Mouse (Mus musculus): Measurements from ENCODE around the gene AF366264. TPM values are rescaled to one million over a fixed set of nuclear protein-coding genes. Genes with fewer than 3 reads are reported as not detected.
"Not testable (repeated sequence)": the region's sequence is repeated elsewhere in the genome, so short reads cannot be mapped to it uniquely, and the experiment has no call there.

Gene AF366264
- polyA plus RNA-seq (2012; rRNA removed) = not detected in 2 replicates

- not testable (repeated sequence) for DNase-seq (ENCODE audit: extremely low spot score in 1 of 2, low spot score in 1 of 2)
Measured at GRCm38 (mm10) chr8:13838289-13838688, at the start of gene AF366264. TSS of gene AF366264 (minus strand) at chr8:13838389.

GRCm38 (mm10) chr8:13843286-13843685 is 5.1 kb upstream of the AF366264 start:
- not testable (repeated sequence) for DNase-seq (ENCODE audit: extremely low spot score in 1 of 2, low spot score in 1 of 2)

GRCm38 (mm10) chr8:13828598-13829172 is 9.5 kb downstream of the AF366264 start:
- no peak for DNase-seq (ENCODE audit: extremely low spot score in 1 of 2, low spot score in 1 of 2)

- DNase-seq (ENCODE audit: extremely low spot score in 1 of 2, low spot score in 1 of 2) = no peak
Measured at GRCm38 (mm10) chr8:13799566-13799965, 38.6 kb downstream of the AF366264 start.

GRCm38 (mm10) chr8:13797676-13798075 is 40.5 kb downstream of the AF366264 start:
- DNase-seq (ENCODE audit: extremely low spot score in 1 of 2, low spot score in 1 of 2) = no peak

GRCm38 (mm10) chr8:13793746-13794101 is 44.5 kb downstream of the AF366264 start:
- DNase-seq (ENCODE audit: extremely low spot score in 1 of 2, low spot score in 1 of 2) = no peak

- DNase-seq (ENCODE audit: extremely low spot score in 1 of 2, low spot score in 1 of 2) = no peak
Measured at GRCm38 (mm10) chr8:13793097-13793745, 45.0 kb downstream of the AF366264 start.

- DNase-seq (ENCODE audit: extremely low spot score in 1 of 2, low spot score in 1 of 2) = no peak
Measured at GRCm38 (mm10) chr8:13789606-13790005, 48.6 kb downstream of the AF366264 start.

- DNase-seq (ENCODE audit: extremely low spot score in 1 of 2, low spot score in 1 of 2) = peak; percentile 77 to 96
Measured at GRCm38 (mm10) chr8:13785764-13786299, 52.4 kb downstream of the AF366264 start.

GRCm38 (mm10) chr8:13785250-13785763 is 52.9 kb downstream of the AF366264 start, which contains the start of gene Upf3a:
TSS of gene Upf3a (plus strand) at chr8:13785615.
- peak; percentile 77 to 90 for DNase-seq (ENCODE audit: extremely low spot score in 1 of 2, low spot score in 1 of 2)

Other genes with a start within 250 kb of the AF366264 start
- 86.7 and 95.6 TPM in 2 replicates for gene Rasa3, start 160.8 kb downstream of the AF366264 start, polyA plus RNA-seq (2012; rRNA removed)
- gene Cfap97d2, start 132.5 kb downstream of the AF366264 start, polyA plus RNA-seq (2012; rRNA removed) = 2.5 and 2.7 TPM in 2 replicates
- gene Cdc16, start 80.7 kb downstream of the AF366264 start, polyA plus RNA-seq (2012; rRNA removed) = 61.4 and 61.6 TPM in 2 replicates
- gene Upf3a, start 52.8 kb downstream of the AF366264 start, polyA plus RNA-seq (2012; rRNA removed) = 41.9 and 44.1 TPM in 2 replicates
- gene Champ1, start 31.3 kb upstream of the AF366264 start, polyA plus RNA-seq (2012; rRNA removed) = 20.9 and 22.5 TPM in 2 replicates
- 52.7 and 59.0 TPM in 2 replicates for gene Coprs, start 51.9 kb upstream of the AF366264 start, polyA plus RNA-seq (2012; rRNA removed)

All from frontal cortex, adult 2 months (tissue).